Mouse (Mus musculus): ENCODE data around the gene Adcy1.

Gene Adcy1

DNA sequence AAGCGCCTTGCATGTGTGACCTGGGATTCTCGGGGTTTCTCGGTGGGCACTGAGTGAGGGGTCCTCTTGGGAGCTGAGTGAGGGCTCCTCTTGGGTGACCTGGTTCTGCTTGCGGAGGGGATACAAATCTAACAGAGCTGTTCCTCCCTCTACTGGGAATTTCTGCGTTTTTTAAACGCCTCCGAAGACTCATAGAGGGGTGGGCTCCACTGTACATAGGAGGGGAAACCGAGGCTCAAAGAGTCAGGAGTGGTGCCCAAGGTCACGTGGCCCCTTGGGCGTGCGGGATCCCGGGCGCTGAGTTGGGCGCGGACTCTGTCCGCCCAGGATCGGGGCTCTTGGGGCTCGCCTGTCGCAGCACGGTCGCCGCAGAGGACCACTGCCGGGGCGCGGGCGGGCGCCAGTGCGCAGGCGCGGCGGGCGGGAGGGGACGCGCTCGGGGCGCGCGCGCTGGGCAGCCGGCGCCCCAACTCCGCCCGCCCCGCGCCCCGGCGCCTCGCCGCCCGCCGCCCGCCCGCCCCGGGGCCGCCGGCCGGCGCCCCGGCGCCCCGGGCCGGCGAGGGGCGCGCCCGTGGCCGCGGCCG, at the start of gene Adcy1:
TSS of gene Adcy1 (plus strand) at position 489 of the 584 bp plus-strand sequence.
- DNase-seq (ENCODE audit: low spot score) = no peak

DNA sequence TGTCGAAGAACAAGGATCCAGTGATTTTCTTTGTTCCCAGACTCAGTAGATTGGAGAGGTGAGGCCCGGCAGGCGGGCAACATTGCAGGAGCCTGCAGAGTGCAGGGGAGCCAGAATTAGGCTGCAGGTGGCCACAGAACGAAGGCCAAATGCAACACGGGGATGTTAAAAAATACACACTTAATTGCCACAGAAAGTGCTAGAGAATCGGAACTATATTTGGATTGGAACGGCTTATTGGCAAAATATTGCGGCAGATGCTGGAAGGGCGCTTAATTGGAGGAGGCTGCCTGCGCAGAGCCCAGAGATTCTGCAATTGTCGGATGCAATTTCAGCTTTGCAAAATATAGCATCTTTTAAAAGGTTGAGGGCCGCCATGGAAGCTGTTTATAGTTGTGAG, 46.4 kb upstream of the Adcy1 start:
- no peak for DNase-seq (ENCODE audit: low spot score)

DNA sequence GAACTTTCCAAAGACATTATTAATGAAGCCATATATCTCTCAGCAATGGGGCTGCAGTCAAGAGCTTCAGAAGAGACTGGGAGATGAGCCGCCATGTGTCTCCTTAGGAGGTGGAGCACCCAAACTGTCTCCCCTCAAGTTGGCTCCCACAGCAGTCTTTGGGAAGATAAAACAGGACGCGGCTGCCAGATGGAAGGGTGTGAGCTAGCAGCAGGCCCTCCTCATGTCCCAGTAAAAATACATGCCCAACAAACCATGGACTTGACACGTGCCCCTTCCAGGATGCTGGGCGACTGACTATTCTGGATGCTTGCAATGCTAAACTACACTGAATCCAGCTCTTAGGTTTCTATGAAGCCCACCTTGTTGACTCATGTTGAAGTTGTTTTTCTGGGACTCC, 45.2 kb upstream of the Adcy1 start:
- DNase-seq (ENCODE audit: low spot score) = no peak

DNA sequence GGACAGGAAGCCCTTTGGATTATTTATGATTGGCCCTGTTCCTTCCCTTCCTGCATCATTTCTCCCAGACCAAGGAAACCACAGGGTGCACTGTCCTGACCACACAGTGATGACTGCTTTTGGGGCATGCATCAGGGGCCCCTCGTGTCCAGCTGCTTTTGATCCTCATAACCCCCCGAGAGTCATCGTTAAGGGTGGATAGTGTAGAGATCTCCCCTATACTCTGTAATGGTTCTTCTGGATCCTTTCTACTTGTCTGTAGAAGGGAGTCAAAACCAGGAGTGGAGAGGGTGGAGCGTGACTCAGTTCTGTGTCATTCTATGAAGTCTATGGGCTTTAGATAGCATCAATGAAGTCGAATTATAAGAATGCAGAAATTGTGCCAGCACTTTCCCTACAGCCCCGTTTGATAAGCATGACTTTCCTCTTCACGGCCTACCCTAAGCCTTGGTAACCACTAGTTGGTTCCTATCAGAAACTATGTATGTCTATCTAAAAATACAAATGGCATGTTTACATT, 44.2 kb upstream of the Adcy1 start:
- no peak for DNase-seq (ENCODE audit: low spot score)

DNA sequence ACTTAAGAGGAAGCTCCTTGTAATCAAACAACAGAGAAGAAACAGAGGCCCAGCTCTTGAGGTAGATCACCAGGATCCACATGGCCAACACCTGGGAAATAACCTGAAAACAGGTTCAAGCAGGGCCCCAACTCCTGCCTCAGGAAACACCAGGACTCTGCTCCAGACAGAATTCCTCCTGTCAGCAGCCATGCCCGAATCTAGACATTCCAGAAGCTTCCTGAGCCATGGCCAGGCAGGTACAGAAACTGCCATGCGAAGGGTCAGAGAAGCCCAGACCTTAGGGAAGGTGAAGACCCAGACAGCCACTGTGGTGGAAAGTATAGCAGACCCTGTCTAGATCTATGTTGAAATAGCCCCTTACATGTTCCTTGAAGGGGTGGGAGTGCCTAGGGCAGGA, 30.2 kb upstream of the Adcy1 start:
- DNase-seq (ENCODE audit: low spot score) = no peak

DNA sequence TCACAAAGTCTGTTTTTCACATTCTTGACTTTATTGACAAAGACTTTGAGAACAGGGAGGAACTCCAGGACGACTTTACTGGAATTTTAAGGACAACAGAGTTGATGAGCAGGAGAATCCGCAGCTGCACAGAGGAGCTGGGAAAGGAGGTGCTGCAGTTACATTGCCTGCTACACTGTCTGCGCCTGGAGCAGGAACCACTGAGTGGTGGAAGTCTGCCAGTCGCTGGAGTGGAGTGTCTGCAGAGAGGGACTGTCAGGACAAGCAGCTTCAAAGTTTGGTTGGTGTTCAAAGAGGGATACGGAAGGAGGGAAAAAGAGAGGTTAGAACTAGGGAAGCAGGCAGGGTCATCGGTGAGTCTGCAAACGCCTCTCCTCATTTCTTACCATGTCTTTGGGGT, 23.6 kb upstream of the Adcy1 start:
- DNase-seq (ENCODE audit: low spot score) = no peak

DNA sequence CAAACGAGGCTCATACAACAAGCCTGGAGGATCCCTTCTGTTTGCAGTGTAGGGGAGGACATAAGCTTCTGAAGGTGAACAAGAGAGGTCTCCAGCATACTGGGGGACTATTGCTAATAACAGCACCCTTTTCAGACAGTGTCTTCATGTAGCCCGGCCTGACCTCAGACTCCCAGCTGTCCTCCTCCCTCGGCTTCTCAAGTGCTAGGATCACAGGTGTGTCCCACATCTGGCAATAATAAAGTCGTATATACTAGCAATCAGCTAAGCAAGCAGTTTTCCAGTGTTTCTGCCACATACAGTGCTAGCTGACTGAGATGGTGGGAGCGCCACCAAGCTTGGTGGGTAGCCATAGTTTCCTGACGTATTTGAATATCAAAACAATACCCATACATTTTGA, 22.5 kb upstream of the Adcy1 start:
- DNase-seq (ENCODE audit: low spot score) = no peak

DNA sequence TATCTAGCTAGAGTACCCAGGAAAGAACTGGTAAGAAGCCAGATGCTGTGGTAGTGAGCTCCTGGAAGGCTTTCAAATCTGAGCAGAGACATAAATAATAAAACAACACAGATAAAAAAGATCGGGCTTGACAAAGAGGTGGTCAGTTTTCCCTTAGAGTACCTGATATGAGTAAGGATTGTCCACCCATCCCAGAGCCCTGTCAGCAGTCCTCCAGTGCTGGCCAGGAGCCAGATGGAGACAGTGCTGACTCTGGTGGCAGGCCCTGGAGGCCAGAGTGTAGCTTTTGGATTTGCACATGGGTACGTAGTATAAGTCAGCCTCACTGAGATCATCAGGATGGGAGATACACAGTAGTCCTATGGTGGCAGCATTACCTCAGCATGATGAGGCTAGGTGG, 16.1 kb upstream of the Adcy1 start:
- DNase-seq (ENCODE audit: low spot score) = no peak

DNA sequence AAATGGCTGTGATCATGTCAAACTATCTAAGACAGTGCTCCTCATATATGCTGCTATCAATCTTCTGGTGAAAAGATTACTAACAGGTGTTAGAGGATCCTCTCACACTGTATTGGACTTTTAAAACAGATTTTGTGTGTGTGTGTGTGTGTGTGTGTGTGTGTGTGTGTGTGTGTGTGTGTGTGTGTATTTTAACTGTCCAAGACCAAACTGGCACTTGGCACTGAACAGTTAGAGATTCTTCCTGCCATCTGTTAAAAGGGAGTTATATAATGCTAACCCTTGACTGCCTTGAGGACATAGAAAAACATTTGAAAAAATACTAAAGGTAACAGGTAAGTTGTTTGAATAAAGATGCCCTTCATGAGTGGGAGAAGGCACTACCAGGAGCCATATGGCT, 15.7 kb upstream of the Adcy1 start:
- DNase-seq (ENCODE audit: low spot score) = no peak

DNA sequence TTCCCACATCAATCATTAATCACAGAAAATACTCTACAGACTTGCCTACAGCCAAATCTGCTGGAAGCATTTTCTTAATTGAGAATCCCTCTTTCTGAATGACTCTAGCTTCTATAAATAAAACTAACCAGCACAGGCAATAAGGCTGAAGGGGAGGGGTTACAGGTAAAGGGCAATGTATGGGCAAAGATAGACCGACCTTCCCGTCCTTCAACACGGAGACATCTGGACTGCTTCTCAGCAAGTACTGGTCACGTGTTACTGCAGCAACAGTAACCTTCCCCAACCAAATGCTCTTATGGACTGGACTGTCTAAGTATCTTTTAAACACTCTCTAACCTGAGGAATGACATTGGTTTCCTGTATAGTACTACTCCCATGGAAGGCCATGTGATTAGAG, 9.6 kb upstream of the Adcy1 start:
- no peak for DNase-seq (ENCODE audit: low spot score)

DNA sequence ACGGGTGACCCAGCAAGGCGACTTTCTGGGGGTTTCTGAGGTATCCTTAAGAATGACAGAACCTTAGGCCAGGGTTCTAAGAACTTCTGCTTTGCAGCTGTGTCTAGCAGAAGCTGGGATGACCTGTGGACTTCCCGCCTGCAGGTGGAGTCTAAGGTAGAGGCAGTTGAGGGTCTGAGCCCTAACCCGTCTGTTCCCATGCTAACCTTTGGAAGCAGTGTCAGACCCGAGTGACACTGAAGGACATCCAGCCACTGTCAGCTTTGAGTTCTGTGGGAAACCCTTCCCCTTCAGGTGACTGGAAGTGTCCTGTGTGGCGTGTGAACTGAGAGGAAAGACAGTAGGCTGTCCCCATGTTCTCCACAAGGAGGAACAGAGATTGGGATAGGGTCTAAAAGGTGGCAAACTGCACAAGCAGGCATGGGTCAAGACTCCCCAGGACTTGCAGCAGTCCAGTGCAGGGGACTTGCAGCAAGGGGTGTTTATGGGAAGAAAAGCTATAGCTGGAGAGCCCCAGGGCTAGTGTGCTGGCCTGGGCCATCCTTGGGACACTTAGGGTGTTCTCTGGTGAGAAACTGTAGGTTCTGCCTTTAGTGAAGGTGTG, 8.5 kb upstream of the Adcy1 start:
- no peak for DNase-seq (ENCODE audit: low spot score)

DNA sequence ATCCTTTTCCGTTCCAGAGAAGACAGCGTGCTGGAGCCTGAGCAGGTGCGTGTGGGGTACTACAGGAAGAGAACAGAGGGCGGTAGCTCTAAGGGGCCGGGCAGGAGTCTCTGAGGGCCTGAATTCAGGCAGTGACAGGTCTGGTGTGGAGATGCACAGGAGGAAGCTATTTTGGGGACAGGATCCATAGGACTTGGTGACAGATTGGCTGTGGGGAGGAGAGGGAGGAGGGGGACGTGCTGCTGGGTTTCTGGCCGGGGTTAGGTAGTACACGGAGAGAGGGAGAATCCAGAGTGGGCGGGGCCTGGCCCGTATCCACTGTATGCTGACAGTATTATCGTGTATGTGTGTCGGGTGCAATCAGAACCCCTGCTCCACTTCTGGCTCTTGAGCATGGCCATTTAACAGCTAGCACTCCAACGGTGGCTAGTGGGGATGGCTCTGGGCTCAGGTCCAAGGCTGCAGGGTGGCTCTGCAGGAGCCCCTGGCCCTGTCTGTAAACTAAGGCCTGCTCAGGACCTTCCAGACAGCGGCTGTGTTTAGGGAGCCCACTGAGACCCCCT, 7.8 kb upstream of the Adcy1 start:
- no peak for DNase-seq (ENCODE audit: low spot score)

DNA sequence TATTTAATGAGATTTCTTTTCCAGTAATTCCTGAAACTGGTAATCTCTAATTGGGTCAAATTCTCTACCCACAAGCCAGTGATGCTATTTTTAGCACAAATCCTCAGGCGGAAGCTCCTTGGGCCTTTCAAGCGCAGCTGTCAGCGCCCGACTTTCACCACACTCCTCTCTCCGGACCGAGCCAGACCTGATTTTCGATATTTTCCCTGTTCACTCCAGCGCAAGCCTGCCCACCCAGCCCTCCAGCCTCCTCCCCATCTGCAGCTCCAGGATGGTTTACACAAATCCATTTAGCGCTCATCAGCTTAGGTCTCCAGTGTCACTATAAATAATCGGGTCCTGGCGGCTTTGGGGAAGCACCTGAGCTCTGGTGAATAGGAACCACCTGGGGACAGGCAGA, 7.2 kb upstream of the Adcy1 start:
- no peak for DNase-seq (ENCODE audit: low spot score)

DNA sequence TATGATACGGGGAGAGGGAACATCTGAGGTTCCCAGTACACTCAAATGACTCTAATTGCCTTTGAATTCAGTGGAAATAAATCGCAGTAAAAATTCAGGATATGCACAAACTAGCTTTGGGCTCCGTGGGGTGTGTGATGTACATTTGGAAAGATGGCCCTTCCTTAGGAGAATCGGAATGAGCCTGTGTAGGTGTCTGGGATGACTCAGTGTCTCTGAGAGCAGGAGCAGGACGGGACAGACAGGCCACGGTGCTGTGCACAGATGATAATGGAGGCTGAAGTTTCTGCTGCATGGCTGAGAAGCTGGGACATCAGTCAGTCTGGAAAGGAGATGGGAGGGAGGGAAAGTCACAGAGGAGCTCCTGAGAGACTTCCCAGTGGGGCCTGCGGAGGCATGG, 5.5 kb upstream of the Adcy1 start:
- no peak for DNase-seq (ENCODE audit: low spot score)

DNA sequence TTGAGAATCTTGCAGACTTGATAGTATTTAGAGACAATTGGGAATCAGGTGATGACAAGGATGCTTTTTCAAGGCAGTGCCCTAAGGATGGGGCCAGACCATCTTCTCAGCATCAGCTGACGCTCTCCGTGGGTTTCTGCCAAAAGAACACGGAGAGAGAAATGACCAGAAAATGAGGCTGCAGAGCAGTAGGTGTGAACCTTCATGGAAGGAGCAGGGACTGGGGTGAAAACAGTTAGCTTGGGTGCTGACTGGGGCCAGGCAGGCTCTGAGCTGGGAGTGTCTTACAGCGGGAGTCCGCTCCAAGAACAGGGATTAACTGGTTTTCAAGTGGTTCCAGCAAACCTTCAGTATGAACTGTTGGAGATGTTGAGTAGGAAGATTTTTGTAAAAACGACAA, 1.3 kb upstream of the Adcy1 start:
- no peak for DNase-seq (ENCODE audit: low spot score)

DNA sequence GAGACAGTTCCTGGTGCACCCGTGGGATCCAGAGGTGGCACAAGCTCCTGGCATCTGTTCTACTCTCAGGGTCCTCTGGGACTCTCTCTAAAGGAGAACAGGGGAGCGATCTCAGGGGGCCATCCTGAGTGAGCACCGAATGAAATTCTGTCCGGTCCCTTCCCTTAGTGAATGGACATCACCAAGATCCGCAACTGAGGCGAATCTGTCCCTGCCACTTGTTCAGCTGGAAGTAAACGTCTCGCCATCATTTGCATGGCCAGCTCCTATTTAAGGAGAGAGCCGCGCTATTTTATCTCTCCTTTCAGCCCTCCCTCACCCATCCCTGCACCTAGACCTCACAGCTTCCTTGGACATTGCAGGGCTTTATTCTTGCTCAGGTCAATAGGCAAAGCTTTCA, 723 bp upstream of the Adcy1 start:
- DNase-seq (ENCODE audit: low spot score) = no peak

DNA sequence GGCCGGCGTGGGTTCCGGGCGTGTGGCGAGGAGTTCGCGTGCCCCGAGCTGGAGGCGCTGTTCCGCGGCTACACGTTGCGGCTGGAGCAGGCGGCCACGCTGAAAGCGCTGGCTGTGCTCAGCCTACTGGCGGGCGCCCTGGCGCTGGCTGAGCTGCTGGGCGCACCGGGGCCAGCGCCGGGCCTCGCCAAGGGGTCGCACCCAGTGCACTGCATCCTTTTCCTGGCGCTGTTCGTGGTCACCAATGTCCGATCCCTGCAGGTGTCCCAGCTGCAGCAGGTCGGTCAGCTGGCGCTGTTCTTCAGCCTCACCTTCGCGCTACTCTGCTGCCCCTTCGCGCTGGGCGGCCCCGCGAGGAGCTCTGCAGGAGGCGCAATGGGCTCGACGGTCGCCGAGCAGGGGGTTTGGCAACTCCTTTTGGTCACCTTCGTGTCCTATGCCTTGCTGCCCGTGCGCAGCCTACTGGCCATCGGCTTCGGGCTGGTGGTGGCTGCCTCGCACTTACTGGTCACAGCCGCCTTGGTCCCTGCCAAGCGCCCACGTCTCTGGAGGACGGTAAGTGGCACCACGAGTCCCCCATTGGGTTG, 485 bp downstream of the Adcy1 start:
- no peak for DNase-seq (ENCODE audit: low spot score)

DNA sequence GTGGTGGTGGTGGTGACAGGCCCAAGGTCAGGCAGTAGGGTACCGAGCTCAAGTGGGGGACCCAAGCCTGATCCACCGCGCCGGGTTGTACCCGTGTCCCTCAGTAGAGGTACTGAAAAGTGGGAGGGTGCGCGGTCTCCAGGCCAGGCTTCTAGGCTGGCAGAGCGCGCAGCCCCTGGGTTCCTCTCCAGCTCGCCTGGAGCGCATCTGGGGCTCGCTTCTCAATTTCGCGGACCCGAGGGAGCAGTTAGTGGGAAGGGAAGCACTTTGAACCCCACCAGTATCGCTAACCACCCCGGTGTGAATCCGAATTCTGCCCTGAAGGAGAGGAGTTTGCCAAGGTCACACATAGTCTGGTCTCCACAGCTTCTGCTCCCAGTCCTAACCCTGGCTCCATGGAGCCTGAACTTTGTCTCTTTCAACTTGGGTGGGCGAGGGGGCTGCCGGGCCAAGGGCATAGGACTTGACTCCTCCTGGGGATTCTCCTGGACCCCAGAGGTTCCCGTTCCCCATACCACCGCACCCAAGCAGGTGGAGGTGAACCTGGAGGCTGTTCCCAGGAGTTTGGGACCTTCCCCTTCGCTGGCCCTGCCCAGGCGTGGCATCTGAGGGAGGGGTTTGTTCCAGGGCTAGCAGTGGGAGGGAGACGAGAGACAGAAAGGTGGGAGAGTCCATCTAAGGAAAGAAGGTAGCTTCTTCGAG, 1.3 kb downstream of the Adcy1 start:
- DNase-seq (ENCODE audit: low spot score) = no peak

DNA sequence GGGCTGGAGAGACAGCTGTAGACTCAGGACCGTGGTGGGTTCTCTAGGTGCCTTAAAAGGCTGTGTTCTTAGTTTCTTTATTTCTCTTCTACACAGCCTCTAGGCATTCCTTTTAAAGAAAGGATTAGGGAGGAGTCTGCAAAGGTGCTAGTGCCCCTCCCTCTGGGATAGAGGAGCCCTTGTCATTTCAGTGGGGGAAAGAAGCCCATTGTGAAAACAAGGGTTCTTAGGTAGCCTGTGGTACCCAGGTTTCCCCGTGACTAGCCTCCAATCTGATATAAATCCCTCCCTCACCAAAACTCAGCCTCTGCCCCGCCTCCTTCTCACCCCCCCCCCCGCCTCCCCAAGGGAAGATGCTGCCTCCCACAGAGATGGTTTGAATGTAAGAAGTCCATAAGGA, 2.1 kb downstream of the Adcy1 start:
- no peak for DNase-seq (ENCODE audit: low spot score)

DNA sequence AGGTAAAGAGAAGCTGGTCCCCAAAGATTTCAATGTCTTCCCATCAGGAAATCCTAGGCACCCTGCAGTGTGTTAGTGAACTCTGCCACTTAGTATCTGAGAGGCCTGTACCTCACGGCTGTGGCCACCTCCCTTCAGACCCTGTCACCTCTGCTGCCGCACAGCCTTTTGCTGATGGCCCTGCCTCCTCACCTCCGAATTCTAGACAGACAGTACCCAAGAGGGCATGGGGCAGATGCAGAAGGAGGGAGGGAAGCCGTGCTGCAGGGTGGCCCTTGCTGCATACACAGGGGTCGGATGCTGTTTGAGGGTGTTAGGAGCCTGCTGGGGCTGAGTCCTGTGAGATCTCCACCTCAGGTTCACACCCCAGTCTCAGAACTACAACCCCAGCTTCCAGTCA, 2.6 kb downstream of the Adcy1 start:
- no peak for DNase-seq (ENCODE audit: low spot score)

DNA sequence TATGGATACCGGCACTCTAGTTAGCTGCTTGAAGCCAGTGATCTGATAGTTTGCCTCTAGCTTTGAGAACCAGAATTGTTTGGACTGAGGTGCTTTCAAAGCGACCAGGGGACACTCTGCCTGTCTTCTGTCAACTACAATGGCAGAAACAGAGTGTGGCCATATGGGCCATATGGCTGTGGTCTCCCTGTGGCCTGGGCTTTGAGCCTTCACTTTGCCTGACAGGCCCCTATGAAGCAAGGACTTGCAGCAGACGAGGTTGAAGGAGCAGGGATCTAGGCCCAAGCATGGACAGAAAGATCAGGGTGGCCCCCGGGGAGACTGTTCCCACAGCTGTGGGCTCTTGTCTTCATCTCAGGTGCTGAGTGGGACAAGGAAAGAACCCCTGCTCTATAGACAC, 4.0 kb downstream of the Adcy1 start:
- DNase-seq (ENCODE audit: low spot score) = no peak

DNA sequence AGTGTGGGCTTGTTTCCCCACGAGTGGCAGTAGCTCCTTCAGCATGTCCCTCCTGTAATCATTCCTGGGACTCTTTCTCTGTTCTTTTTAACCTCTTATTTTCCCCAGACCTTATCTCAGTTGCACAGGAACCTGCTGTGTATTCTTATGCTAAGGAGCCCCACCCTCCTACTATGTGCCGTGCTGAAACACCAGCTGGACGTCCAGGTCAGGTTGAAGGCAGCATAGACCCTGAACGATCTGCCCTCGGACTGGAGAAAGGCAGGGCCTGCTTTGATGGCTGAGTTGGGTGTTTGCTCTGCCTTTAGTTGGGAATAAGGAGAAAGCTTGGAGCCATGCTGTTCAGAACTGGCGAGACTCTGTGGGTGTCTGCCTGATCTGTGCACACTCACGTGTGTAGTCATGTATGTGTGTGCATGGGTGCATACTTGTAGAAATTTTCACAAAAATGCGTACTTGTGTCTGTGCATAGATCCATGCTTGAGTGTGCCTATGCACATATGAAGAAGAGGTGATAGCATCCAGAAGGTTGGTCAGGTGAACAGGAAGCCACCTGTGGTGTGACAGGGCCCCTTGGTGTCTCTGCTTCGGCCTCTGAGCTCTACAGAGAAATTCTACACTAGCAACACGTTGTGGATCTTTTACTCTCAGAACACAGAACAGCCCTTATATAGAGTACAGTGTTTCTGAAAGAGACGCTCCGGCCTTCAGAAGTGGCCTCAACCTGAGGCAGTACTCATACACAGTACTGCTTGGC, 5.4 kb downstream of the Adcy1 start:
- DNase-seq (ENCODE audit: low spot score) = no peak

Data from adipocyte (in vitro differentiated cells).